Mouse (Mus musculus): ENCODE measurements at regions not wholly inside any gene's neighbourhood (a gene's known extent, or its start where the extent isn't known, plus 50 kb on each side); places are given as distances from the start of the nearest gene placed in this dataset.
"Not testable (repeated sequence)": the region's sequence is repeated elsewhere in the genome, so short reads cannot be mapped to it uniquely, and the experiment has no call there.

DNA sequence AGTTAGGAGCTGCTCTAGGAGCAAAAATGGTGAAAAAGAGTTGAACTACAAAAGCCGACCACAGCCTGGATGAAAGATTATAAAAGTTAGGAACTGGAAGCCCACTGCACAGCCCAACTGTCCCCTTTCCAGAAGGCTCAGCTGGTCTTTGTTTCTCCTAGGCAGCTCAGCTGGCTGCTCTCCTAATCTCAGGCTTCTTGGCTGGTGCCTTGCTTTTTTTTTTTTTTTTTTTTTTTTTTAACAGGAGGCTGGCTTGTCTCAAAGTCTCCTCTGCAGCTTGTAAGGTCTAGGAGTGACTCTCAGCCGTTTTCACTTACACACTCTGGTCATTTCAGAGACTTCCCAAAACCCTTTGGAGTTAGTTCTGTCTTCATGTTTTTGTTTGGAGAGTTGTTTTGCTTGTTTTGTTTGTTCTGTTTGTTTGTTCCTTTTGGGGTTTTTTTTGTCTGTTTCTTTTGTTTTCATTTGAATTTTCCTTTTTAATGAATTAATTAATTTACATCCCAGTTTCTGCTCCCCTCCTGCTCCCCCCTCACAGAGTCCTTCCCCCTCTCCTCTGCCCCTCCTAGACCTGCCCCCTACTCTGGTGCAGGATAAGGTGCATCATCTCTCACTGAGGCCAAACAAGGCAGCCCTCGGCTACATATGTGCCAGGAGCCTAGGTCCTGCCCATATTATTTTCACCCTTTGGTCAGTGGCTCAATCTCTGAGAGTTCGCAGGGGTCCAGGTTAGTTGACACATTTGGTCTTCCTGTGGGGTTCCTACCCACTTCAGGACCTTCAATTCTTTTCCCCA lies 225.6 kb upstream of the Gm11146 start:
- DNase-seq, result no peak

DNA sequence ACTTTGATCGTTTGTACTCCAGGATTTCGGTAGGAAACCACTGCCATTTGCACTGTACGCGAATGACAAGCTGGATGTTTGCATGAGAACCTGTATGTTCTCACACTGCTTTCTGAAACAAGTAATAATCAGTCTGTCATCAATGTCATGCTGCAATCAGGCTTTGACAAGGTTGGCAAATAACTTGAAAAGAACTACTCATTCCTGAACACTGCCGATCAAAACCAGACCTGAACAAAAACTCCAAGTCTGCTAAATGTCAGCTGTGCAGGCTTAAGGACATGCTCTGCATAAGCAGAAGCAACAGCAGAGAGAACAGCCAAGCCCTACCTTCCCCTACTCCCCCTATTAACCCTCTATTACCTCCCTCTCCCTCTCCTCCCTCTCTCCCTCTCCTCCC lies 197.8 kb upstream of the Gm11146 start:
- DNase-seq, result no peak

DNA sequence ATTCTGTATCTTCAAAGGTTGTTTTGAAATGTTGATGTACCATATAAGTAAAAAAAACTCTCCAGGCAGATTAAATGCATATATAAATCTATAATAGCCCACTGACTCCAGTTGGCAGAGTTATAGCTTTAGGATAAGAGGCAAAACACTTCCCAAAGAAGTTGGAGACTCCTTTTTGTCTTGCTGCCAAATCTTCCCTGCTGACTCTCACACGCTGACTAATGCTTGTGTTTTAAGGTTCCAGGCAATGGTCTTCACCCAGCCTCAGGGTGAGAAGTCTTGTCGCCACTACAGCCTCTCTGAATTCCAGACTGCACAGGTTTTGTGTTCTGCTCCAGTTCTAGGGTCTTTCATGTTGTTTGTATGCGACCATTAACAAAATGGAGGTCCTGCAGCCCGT lies 195.0 kb upstream of the Gm11146 start:
- DNase-seq, result no peak

DNA sequence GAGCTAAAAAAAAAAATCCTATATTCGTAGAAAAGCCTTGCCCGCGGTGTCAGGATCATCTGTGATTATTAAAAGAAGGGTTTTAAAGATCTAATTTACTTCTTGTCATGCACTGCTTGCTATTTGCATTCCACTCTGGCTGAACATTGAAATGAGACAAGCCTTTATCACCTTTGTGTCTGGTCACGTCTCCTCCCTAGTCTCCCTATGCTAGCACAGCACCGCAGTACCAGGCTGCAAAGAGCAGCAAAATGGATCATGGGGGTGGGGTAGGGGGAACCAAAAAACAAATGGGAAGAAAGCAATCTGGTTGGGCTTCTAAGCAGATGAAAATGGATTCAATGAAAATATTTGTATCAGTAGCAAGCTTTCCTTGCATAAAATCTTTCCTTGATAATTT lies 187.8 kb upstream of the Gm11146 start:
- no peak for DNase-seq

DNA sequence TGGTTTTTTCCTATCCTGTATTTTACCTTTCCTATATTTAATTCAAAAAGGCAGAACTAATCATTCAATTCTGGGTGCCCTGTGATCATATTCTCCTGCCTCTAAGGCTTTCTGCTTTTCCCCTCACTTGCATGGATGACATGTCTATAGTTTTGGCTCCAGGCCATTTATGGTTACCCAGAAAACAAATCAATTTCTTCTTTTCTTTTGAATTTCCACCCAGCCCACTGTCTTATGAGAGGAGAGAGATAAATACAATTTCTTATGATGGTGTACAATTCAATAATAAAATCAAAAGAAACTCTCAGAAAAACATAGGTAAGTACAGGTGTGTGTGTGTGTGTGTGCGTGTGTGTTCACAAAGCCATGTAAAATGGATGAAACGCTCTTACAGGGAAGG lies 187.3 kb upstream of the Gm11146 start:
- DNase-seq, result no peak

DNA sequence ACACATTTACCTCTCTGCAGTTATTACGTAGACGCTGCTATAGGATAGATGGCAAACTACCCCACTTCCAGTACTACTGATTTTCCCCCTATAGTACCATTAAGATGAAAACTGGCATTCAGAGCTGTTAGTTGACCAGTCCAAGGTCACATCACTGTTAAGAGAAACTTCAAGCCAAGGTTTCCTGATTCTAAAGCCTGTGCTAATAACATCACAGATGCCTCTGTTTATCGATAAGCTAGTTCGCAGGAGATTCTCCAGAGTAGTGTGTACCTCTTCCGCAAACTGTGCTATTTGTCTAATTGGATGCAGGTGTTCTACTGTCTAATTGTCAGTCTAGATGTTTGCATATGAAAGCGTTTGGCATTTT lies 186.9 kb upstream of the Gm11146 start:
- DNase-seq, result no peak

DNA sequence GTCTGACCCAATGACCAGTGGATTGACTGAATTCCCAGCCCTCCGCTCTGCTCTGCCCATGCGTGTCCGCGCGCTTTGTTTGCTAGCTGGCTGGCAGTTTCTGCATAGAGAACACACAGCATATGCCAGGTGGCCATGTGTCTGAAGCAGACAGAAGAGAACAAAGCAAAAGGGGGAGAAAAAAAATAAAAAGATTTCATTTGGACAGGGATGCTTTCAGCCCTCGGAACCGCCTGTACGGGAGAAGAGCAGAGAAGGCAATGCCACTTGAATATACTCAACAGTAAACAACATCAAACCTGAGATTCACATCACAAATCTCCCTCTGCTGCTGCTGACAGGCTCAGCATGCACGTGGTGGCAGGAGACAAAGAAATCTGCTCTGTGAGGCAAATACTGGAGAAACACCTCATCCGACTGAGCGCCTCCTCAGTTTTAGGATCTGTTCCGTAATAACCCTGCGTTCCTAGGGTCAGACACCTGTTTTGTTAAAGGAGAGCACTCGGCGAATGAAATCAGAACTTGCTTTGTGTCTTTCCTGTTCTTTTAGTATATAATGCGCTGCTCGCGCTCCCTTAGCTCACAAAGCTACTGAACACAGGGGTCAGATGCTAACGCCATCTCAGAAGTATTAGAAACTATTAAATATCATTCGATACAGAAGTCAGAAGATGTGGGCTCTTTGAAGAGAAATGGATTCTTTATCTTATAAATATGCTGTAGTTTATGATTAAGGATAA lies 186.3 kb upstream of the Gm11146 start:
- DNase-seq, result no peak

DNA sequence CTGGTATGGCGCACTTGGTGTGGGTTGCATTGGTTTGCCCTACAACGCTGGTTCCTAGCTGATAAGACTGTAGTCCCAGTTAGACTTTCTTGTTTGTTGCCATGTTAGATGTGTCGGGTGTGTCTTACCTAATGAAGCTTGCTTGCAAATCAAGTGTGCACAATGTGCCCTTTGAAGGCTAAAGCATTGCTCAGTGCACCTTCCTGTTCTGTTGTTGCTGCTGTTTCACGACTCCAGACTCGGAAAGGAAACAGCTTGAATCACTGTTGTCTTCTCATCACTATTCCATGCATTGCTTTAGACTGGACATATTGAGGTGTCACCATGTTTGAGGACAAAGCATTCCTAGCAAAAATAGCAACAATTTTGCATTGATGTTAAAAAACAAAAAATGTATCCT lies 185.1 kb upstream of the Gm11146 start:
- DNase-seq, result no peak

DNA sequence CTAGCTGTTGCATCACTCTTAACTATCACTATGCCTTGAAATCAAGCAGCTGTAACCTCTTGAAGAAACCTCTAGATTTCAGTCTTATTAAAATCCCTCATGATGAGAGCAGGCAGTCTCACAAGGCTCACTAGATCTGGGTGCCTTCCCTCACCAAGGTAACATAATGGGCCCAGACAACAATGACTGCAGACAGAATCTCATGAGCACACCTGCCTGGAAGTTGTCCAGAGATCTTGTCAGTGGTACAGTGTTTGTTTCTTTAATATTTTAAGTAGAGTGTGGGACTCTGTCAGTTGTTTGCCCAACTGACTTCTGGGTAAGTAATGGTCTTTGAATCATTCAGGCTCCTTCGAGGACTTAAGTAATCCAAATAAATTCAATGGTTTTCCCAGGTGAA lies 177.1 kb upstream of the Gm11146 start:
- no peak for DNase-seq

DNA sequence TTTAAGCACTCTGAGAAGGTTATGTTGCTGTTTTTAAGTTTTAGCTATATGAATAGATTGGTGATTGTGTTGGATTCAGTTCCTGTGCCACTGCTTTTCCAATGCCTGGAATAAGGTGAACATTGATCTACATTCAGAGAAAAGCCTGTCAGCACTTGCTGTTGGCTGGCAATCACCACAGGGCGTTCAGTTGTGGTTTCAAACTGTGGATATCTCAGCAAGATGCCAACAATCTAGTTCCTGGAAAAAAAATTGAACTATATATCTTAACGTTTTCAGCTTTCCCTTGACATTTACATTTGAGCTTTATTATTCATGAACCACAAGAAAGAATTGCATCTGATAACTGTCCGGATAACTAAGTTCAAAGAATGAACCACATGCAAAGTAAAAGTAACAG lies 170.2 kb upstream of the Gm11146 start:
- DNase-seq, result no peak

DNA sequence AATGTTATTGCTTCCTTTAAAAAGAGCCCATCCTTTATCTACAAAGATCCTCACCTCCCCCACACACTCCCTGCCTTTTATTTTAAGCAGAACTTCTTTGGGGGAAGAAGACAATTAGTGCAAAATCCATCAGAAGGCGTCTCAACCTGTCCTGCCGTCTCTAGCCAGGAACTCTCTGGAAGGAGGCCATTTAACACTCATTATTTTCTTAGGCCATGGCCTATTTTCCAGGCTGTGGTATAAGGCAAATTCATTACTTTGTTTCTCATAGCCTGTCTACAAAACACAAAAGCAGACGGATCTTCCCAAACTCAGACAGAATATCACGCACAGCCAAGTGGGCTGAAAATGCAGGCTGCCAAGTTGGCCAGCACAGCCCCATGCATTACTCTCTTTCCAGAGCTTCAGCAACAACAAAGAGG lies 159.0 kb upstream of the Gm11146 start:
- no peak for DNase-seq

DNA sequence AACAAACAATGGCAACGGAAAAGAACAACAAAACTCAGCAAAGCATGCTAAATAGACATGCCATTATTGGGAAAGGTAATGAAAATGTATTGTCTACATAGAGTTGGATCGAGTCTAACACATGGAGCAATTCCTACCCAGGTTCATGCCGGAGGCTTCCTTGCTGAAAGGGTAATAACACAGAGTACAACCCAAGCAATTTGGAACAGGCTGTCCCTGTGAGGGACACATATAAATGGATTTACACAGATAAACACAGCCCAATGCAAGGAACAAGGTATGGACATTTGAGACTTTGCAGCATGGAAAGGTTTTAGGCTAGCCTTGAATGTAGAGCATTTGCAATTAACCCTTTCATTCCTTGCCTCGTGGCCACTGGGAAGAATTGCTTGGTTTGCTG lies 158.6 kb upstream of the Gm11146 start:
- DNase-seq, result no peak

DNA sequence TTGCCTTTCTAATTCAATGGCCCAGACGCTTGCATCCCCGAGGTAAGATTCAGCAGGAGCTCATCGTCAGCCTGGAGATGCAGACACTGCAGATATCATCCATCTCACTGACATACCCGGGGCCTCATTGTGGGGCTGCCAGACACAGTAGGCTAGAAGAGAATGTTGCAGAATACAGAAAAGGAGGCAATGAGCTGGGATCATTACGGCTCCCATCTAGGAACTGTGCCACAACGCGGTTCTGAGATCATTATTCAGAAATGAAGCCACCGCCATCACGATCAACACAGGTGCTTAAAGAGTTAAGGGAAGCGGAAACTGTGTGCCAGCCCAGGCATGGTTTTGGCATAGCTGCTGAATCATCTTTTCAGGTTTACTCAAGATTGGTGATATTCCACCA lies 158.1 kb upstream of the Gm11146 start:
- DNase-seq, result no peak

DNA sequence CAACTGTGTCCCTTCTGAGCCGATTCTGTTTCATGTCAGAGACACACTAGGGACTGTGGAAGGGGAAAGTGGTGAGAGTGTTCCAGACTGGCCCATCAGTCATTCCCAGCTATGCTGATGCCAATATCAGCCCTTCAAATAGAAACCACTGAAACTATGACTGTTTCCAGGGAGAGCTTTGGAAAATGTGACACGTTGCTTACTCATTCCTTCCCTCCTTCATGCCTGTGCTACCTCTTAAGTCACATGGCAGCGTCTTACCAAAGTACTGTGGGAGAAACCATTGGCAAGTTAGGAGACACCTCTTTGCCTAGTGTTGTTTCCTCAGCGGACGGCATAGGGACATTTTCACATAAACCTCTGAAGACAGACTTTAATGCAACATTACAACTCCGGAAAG lies 153.0 kb upstream of the Gm11146 start:
- no peak for DNase-seq

DNA sequence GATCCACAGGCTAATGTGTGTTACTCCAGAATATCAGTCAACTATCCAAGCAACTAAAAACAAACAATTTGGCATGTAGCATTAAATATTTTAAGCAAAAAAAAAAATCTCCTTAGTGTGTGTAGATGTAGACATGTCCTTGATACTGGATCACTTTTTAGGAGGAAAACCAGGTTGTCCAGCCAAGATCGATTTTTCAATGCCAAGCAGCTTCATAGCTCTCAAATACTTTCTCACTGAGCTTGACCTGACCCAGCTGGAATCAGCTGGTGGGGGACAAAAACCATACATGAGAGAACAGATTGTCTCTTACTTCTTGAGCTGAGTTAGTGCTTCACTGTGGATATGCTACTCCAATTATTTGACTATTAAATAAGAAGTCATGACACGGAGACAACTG lies 147.6 kb upstream of the Gm11146 start:
- no peak for DNase-seq

DNA sequence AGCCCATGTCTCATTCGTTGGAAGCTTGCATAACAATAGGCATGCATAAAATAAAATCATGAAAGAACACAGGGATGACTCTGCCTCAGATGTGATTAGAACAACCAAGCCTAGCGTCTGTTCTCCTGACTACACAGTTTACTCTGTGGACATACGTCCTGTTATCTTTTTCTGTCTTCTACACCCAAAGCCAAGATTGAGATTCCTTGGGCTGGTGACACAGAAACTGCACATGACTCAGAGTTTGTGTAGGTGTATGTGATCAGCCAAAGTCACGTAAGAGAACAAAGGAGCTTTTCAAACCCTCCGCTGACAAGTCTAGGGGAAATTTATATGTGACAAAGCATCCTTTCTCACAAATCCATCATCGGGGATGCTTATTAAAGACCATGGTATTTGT lies 141.9 kb upstream of the Gm11146 start:
- DNase-seq, result no peak

DNA sequence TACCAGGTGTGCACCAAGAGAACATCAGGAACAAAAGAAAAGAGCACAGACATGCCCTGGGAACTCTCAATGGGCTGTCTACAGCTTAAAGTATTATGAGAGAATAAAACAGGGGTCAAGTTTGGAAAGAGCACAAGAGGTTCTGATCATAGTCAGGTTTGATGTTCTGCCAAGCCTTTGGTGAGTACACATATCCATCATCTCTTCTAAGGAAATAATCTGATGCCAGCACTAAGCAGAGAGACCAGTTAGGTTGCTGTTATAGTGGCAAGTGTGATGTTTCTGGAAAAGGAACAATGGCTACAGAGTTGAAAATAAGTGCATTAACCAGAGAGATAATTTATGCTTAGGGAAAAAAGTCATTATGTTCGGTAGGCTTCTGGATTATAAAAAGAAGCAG lies 136.9 kb upstream of the Gm11146 start:
- no peak for DNase-seq

DNA sequence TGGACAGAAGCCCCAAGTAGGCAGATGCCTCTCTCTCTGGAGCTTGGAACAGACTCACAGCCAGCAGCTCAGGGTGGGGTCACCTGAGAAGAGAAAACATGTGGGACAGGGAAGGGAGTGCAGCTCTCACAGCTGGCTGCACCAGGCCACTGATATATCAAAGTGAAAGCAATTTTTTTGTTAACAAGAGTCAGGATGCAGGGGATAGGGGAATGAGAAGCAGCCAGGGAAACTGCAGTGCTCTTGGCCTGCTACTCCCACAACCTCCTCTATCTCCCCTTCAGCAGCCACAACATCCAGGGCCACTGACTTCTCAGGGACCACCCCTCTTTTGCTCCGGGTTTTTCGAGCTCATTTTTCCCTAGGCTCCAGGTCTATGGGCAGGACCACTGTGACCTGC lies 117.5 kb upstream of the Gm11146 start:
- DNase-seq, result no peak

DNA sequence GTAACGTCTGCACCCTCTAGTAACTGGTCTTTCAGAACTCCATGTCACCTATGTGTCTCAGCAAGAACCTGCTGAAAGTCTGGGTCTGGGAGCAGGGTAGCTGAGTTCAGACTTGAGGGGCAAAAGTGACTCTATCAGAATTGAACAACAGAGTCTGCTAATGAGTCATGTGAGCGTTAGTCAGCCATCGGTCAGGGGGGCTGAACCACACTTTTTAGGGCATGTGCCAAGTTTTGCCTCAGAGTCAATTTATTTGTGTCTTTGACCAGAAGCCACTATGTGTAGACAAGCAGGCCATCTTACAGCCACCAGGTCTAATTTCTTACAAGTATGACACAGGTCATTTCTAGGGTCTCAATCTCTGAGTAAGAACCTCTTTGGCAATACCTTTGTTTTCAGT lies 115.9 kb upstream of the Gm11146 start:
- DNase-seq, result not testable (repeated sequence)

DNA sequence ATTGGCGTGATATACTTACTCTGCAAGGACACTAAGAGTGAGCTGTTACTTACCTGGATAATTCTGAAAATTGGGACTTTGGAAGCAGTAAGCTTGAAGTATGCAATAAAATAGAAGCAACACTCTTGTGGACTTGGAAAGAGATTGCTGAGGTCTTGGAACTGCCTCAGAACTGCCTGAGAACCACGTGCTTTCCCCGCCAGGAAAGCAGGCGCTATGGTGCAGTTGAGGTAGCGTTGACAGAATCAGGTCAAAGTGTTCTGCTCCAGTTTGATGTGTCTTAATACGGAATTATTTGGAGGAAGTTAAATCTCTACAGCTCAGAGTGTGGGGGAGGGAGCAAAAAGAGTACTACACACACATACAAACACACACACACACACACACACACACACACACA lies 102.8 kb upstream of the Gm11146 start:
- no peak for DNase-seq

DNA sequence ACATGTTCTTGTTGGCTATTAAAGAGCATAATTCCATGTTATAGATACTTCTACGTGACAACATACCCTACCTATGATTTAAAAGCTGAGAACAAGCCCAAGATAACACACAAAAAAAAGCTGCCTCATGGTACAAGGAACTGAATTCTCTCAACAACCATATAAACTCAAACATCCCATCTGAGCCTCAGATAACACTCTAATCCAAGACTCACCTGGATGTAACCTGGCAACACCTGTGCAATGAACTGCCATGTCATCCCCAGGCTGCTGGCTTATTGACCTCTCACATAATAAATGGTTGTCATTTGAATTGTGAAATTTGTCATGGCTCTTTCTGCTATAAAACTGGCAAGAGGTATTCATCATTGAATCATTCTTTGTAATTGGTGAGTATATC lies 93.5 kb upstream of the Gm11146 start:
- DNase-seq, result no peak

DNA sequence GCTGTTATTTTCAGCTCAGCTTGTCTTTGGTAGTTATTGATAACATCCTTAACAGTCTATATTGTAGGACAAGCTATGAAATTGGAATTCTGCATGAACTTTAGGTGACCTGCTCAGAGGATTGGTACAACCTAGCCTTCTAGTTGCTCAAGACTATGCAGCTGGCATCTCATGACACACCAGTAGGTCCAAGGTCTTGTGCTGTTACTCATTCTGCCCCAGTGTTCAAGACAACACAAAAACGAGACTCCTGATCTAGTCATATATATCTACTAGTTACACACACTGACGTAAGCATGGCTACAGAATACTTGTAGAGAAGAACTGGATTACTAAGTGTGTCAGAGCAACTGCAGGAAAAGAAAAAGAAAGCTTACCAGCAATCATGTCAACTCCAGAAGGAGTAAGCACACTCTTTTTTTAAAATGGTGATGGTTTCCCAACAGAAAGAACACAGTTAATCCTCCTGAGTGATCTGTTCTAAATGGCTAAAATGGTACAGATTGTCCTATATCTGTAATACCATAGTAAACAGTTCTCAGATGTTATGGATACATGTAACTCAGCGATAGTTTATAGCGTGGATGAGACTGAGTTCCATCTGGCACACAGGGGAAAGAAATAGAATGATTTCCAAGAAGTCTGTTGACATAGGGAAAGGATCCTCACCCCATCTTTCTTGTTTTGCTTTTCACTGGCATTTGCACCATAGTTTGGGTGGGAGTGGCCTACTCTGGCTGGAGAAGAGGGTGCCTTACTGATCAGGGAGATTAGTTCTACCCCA lies 85.4 kb upstream of the Gm11146 start:
- DNase-seq, result no peak

DNA sequence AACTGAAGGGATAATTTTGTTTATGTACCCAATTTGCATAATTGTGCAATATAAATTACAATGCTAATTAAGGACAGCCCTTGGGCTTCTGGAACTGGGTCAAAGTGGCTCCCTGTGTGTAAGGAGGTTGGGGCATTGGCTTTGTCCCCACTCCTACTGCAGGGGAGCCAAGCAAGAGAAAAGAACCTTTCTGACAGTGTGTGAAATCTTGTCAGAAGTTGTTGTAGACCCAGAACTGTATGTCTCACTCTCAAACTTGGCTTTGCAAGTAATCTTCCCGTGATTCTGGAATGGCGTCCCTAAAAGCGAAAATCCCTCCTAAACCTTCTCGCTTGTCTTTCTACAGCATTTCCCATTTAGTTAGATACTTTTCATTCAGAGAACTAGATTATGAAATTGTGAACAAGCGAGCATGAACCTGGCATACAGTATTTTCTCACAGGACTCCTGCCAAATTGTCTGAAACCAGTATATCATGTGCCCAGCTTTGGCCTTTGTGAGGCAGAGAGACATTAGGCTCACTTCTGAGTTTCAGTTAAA lies 83.8 kb upstream of the Gm11146 start:
- DNase-seq, result no peak

DNA sequence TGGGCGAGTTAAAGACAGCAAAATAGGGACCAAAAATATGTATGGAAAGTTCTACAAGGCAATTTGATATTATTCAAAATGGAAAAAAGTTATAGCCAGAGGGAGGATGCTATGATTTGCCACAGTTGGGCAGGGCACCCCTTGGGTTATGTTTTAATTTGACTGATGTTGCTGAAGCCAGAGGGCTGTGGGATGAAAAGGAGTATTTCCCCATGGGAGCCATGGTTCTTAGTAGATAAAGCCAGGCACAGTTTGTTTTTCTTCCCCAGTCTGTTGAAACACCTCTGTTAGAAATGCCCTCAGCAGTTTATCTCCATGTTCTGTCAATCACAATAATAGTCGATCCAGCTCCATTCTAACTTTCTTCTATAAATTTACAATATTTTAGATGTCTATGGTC lies 82.6 kb upstream of the Gm11146 start:
- DNase-seq, result no peak

Measured in kidney, adult 11 months (tissue).